Mouse (Mus musculus) spleen, postnatal 14 days (tissue): ENCODE data around the gene Scgb1a1.

Experiments used
- DNase-seq, 2 experiments: peaks; one replicate each; pipeline ENCODE4 v3.0.0; 2021 to 2022; ENCODE audit warnings: low spot score in 2 of 2

Scgb1a1 gene

GRCm38 (mm10) chr19:9043123-9043522, 44.6 kb downstream of the Scgb1a1 start:
- no peak for DNase-seq

- no peak for DNase-seq
These were observed 46.7 kb downstream of the Scgb1a1 start for GRCm38 (mm10) chr19:9041074-9041473.

GRCm38 (mm10) chr19:9040649-9041048, 47.1 kb downstream of the Scgb1a1 start:
- DNase-seq: no peak

- DNase-seq: no peak
These were observed 47.8 kb downstream of the Scgb1a1 start for GRCm38 (mm10) chr19:9039928-9040327.

- DNase-seq: no peak
These were observed 48.5 kb downstream of the Scgb1a1 start for GRCm38 (mm10) chr19:9039266-9039665.

- no peak for DNase-seq
These were observed 49.6 kb downstream of the Scgb1a1 start for GRCm38 (mm10) chr19:9038136-9038535.

GRCm38 (mm10) chr19:9035101-9035500, 52.7 kb downstream of the Scgb1a1 start:
- DNase-seq: no peak

- no peak for DNase-seq
These were observed 53.3 kb downstream of the Scgb1a1 start for GRCm38 (mm10) chr19:9034480-9034879.
